Mouse (Mus musculus) limb, embryonic 13.5 days (tissue): ENCODE results near the gene Plaa. TPM values are rescaled to one million over a fixed set of nuclear protein-coding genes. Genes with fewer than 3 reads are reported as not detected.

Experiments used
- ATAC-seq: fragments of 200-750 bp; cut with Nextera tagmentation; 2 replicates; pipeline ENCODE4 v1.8.0; 2017; ENCODE audit warnings: low read depth, moderate number of reproducible peaks, moderate TSS enrichment; ENCODE audit not compliant: low FRiP score
- H3K27ac ChIP-seq: fragments of 300-500 bp; sonication (generic); 2 replicates; pipeline ENCODE4 v1.5.1; 2015; ENCODE audit warnings: inconsistent platforms, mild to moderate bottlenecking, moderate library complexity
- H3K27me3 ChIP-seq: fragments of 300-500 bp; sonication (generic); 2 replicates; pipeline ENCODE4 v1.6.1; 2015; ENCODE audit warnings: mild to moderate bottlenecking, inconsistent platforms
- H3K36me3 ChIP-seq: fragments of 300-500 bp; sonication (generic); 2 replicates; pipeline ENCODE4 v1.6.1; 2015; ENCODE audit warnings: inconsistent platforms, mild to moderate bottlenecking, moderate library complexity
- H3K4me1 ChIP-seq: fragments of 300-500 bp; sonication (generic); 2 replicates; pipeline ENCODE4 v1.6.1; 2015; ENCODE audit warnings: inconsistent platforms
- H3K4me2 ChIP-seq: fragments of 300-500 bp; sonication (generic); replicated peaks from 2 replicates; pipeline ENCODE4 v1.6.1; 2015; ENCODE audit warnings: inconsistent platforms, mild to moderate bottlenecking, moderate library complexity
- H3K4me3 ChIP-seq: fragments of 300-500 bp; sonication (generic); 2 replicates; pipeline ENCODE4 v1.5.1; 2015; ENCODE audit warnings: moderate library complexity, mild to moderate bottlenecking, inconsistent platforms
- H3K9ac ChIP-seq: fragments of 300-500 bp; sonication (generic); 2 replicates; pipeline ENCODE4 v1.6.1; 2015; ENCODE audit warnings: mild to moderate bottlenecking, inconsistent platforms
- H3K9me3 ChIP-seq: fragments of 300-500 bp; sonication (generic); 2 replicates; pipeline ENCODE4 v1.6.1; 2016; ENCODE audit warnings: inconsistent platforms
- WGBS: fragments of 180-500 bp; shearing (Covaris S2); methylation state at CpG from one replicate; pipeline ENCODE4 v1.1.7; 2015; 5-methylcytosine and 5-hydroxymethylcytosine counted together
- polyA plus RNA-seq: library from polyadenylated mRNA; unstranded; fragments of >200 nt; fragmentation: Nextera tagmentation; extraction: Ambion mirVana; gene quantifications from 2 replicates; pipeline ENCODE4 v1.2.1, GENCODE M21; 2015

The Plaa gene
- polyA plus RNA-seq, 1 experiment from 2014 or later, result 72.2 TPM

DNA sequence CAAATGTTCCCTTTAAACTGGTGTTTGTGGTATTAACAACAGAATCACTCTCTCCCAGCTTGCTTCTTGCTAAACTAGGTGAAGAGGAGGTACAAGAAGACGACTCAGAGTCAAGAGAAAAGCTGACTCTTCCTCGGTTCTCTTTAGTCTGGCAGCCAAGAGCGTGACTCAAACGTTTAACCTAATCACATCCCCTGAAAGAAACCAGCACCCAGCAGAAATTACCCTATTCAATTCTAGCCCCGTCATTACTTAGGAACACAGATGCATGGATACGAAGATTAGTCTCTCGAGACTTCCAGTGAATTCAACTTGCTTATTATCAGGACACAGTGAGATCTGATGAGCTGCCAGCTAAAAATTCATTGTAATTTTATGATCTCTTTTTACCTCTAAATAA is 58.7 kb downstream of the Plaa start:
- Histone ChIP-seq H3K4me2 (no peak overlapping the region), H3K9ac (no peak overlapping the region), H3K36me3 (peaks cover 46% of the 10 kb centered on the region), H3K27ac (no peak overlapping the region), H3K4me3 (no peak overlapping the region), H3K4me1 (no peaks in the 10 kb centered on the region), H3K9me3 (no peaks in the 10 kb centered on the region), H3K27me3 (no peaks in the 10 kb centered on the region)
- no peak for ATAC-seq
- 92% methylated on average over 7 of the region's 7 CpGs for WGBS

DNA sequence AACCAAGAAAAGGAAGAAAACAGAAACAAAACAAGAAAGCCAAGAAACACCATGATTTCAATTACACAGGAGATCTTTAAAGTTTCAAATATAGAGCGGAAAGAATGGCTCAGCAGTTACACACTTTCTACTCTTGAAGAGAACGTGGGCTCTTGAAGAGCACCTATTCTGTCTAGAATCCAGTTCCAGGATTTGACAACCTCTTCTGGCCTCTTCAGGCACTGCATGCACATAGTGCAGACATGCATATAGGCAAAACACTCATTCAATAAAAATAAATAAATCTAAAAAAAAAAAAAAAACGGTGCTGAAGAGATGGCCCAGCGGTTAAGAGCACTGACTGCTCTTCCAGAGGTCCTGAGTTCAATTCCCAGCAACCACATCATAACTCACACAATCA is 60.0 kb downstream of the Plaa start:
- H3K9me3 ChIP-seq, result no peaks in the 10 kb centered on the region
- no peak overlapping the region for H3K9ac ChIP-seq
- no peak overlapping the region for H3K4me2 ChIP-seq
- H3K27ac ChIP-seq, result no peak overlapping the region
- 92% methylated on average over 4 of the region's 4 CpGs for WGBS
- no peaks in the 10 kb centered on the region for H3K27me3 ChIP-seq
- no peak overlapping the region for H3K4me3 ChIP-seq
- H3K36me3 ChIP-seq, result peaks cover 54% of the 10 kb centered on the region
- H3K4me1 ChIP-seq, result no peaks in the 10 kb centered on the region
- no peak for ATAC-seq

DNA sequence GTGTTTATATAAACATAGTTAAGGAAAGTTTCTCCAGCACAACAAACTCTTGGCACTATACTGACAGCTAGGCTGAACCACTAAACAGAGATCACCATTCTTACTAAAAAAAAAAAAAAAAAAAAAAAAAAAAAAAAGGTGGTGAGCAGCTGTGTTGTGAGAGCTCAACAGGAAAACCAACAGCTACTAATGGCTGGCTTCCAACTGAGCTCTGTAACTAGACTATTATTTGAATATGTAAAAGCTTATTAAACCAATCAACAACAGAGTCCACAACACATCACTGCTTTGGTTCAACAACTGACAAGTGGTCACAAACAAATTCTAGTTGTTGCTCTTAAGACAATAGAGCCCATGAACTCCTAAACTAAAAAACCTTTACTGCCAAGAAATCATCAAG is 69.8 kb downstream of the Plaa start:
- Histone ChIP-seq H3K4me2 (no peak overlapping the region), H3K9ac (no peak overlapping the region), H3K4me3 (no peak overlapping the region), H3K36me3 (peaks cover 20% of the 10 kb centered on the region; the same call in 1 of the 2 replicates), H3K27me3 (no peaks in the 10 kb centered on the region), H3K27ac (no peak overlapping the region), H3K4me1 (no peaks in the 10 kb centered on the region), H3K9me3 (no peaks in the 10 kb centered on the region)
- ATAC-seq, result no peak

GRCm38 (mm10) chr4:94529448-94529847 is 73.6 kb downstream of the Plaa start:
- Histone ChIP-seq H3K27ac (no peak overlapping the region), H3K9ac (no peak overlapping the region), H3K4me1 (no peaks in the 10 kb centered on the region), H3K36me3 (peaks cover 1% of the 10 kb centered on the region; the same call in 1 of the 2 replicates), H3K9me3 (no peaks in the 10 kb centered on the region), H3K27me3 (no peaks in the 10 kb centered on the region), H3K4me2 (no peak overlapping the region), H3K4me3 (no peak overlapping the region)
- no peak for ATAC-seq
- 92% methylated on average over 1 of the region's 1 CpGs for WGBS

- H3K4me1 ChIP-seq, result no peaks in the 10 kb centered on the region
- no peak overlapping the region for H3K9ac ChIP-seq
- no peak overlapping the region for H3K4me3 ChIP-seq
- H3K36me3 ChIP-seq, result no peaks in the 10 kb centered on the region
- H3K27me3 ChIP-seq, result no peaks in the 10 kb centered on the region
- ATAC-seq, result no peak
- no peak overlapping the region for H3K27ac ChIP-seq
- H3K4me2 ChIP-seq, result no peak overlapping the region
- H3K9me3 ChIP-seq, result no peaks in the 10 kb centered on the region
Observed at GRCm38 (mm10) chr4:94523321-94523720, 79.7 kb downstream of the Plaa start.

DNA sequence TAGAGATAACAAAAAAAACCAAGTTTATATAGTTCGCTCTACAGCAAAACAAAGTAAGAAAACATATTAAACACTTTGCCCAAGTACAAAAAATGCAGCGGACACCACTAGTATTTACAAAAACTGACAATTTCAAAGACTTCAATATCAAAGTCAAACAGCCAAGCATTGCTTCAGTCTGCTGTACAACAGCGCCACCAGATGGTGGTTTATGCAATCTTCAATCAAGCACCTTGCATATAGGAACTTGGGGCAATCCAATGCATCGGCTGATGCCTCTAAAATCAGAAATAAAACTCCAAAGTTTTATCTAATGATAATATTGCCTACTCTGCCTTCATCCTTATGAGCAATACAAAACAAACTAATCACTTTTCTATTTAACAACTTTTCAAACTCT is 85.4 kb downstream of the Plaa start:
- WGBS, result 65% methylated on average over 4 of the region's 4 CpGs
- H3K36me3 ChIP-seq, result peaks cover 8% of the 10 kb centered on the region
- no peak overlapping the region for H3K4me3 ChIP-seq
- ATAC-seq, result no peak
- no peak overlapping the region for H3K9ac ChIP-seq
- no peak overlapping the region for H3K27ac ChIP-seq
- no peaks in the 10 kb centered on the region for H3K4me1 ChIP-seq
- H3K27me3 ChIP-seq, result no peaks in the 10 kb centered on the region
- no peak overlapping the region for H3K4me2 ChIP-seq
- H3K9me3 ChIP-seq, result no peaks in the 10 kb centered on the region

Other genes starting within 250 kb of the Plaa start
- not detected in 2 replicates for gene Gm10306, start 46.7 kb downstream of the Plaa start, polyA plus RNA-seq
- 20.9 and 21.8 TPM in 2 replicates for gene Caap1, start 46.4 kb downstream of the Plaa start, polyA plus RNA-seq
- 43.2 and 45.7 TPM in 2 replicates for gene Ift74, start 11.2 kb upstream of the Plaa start, polyA plus RNA-seq
- gene Lrrc19, start 46.9 kb upstream of the Plaa start, polyA plus RNA-seq, result 1.1 and 1.4 TPM in 2 replicates
- gene Tek, start 136.0 kb upstream of the Plaa start, polyA plus RNA-seq, result 10.9 and 11.8 TPM in 2 replicates